Mouse (Mus musculus) CH12.LX (cell line): ENCODE data around the gene 1700069L16Rik.

ENCODE experiments used
- BHLHE40 ChIP-seq: IDR thresholded peaks from 2 replicates; pipeline ENCODE4 v1.6.1; 2011; ENCODE audit warnings: mild to moderate bottlenecking, low read depth, low read length, improper control_type of control experiment
- CHD2 ChIP-seq: IDR thresholded peaks from 2 replicates; pipeline ENCODE4 v1.6.1; 2011; ENCODE audit warnings: low read length, improper control_type of control experiment
- CTCF ChIP-seq, 2 experiments: IDR thresholded peaks in 1 of 2; conservative IDR thresholded peaks in 1 of 2; 2 replicates each; pipeline ENCODE4 v1.5.1; 2011 to 2012; ENCODE audit warnings: low read depth in 2 of 2, low read length in 2 of 2, improper control_type of control experiment in 1 of 2, inconsistent platforms in 1 of 2, mild to moderate bottlenecking in 1 of 2, moderate library complexity in 1 of 2
- EP300 ChIP-seq: IDR thresholded peaks from 2 replicates; pipeline ENCODE4 v1.6.1; 2011; ENCODE audit warnings: low read length, improper control_type of control experiment
- ETS1 ChIP-seq: conservative IDR thresholded peaks from 2 replicates; pipeline ENCODE4 v1.6.1; 2012; ENCODE audit warnings: low read depth, mild to moderate bottlenecking, inconsistent platforms, low read length, improper control_type of control experiment, moderate library complexity
- JUND ChIP-seq: conservative IDR thresholded peaks from 2 replicates; pipeline ENCODE4 v1.6.1; 2011; ENCODE audit warnings: low read depth, low read length, improper control_type of control experiment
- MAX ChIP-seq: IDR thresholded peaks from 2 replicates; pipeline ENCODE4 v1.6.1; 2011; ENCODE audit warnings: low read length, improper control_type of control experiment
- NELFE ChIP-seq: IDR thresholded peaks from 2 replicates; pipeline ENCODE4 v1.6.1; 2011; ENCODE audit warnings: low read depth, low read length, improper control_type of control experiment
- POLR2A ChIP-seq: IDR thresholded peaks from 2 replicates; pipeline ENCODE4 v1.6.1; 2011; ENCODE audit warnings: low read depth, mild to moderate bottlenecking, improper control_type of control experiment, low read length
- RAD21 ChIP-seq: IDR thresholded peaks from 2 replicates; pipeline ENCODE4 v1.6.1; 2011; ENCODE audit warnings: low read depth, mild to moderate bottlenecking, low read length, improper control_type of control experiment, moderate library complexity
- SMC3 ChIP-seq: IDR thresholded peaks from 2 replicates; pipeline ENCODE4 v1.6.1; 2011; ENCODE audit warnings: low read depth, low read length, improper control_type of control experiment
- ZNF384 ChIP-seq: IDR thresholded peaks from 2 replicates; pipeline ENCODE4 v1.6.1; 2012; ENCODE audit warnings: low read depth, low read length, improper control_type of control experiment, inconsistent platforms

GRCm38 (mm10) chr5:113771213-113772162, 46.9 kb upstream of the 1700069L16Rik start:
- TF ChIP-seq CTCF (conservative IDR thresholded peaks at IDR 0.05 in 1 of 2, IDR thresholded peaks at IDR 0.05 in 1 of 2; ENCODE audit: low read depth in 2 of 2, low read length in 2 of 2) (peak in 1 of 2 experiments; percentile 21; a peak in 2 of 4 replicates), POLR2A (peak; percentile 81), BHLHE40 (peak; percentile 78), NELFE (peak; percentile 52), RAD21 (no peak), CHD2 (peak; percentile 47), SMC3 (no peak), JUND (no peak), ETS1 (peak; percentile 47; the same call in 1 of the 2 replicates), MAX (peak; percentile 100), ZNF384 (no peak), EP300 (0 out of 2 replicates have a peak, but pooled peaks have one; percentile 30)
